Mouse (Mus musculus) limb, embryonic 14.5 days (tissue): ENCODE data around the gene Pak4. TPM values are rescaled to one million over a fixed set of nuclear protein-coding genes. Genes with fewer than 3 reads are reported as not detected.
"Not testable (repeated sequence)": the region's sequence is repeated elsewhere in the genome, so short reads cannot be mapped to it uniquely, and the experiment has no call there.

Experiments used
- ATAC-seq: fragments of 200-750 bp; cut with Nextera tagmentation; 2 replicates; pipeline ENCODE4 v1.8.0; 2017; ENCODE audit warnings: low read depth, moderate number of reproducible peaks, moderate TSS enrichment; ENCODE audit not compliant: low FRiP score
- DNase-seq: peaks from one replicate; pipeline ENCODE4 v3.0.0-alpha.2; 2015; ENCODE audit warnings: low spot score
- H3K27ac ChIP-seq: fragments of 300-500 bp; sonication (generic); replicated peaks from 2 replicates; pipeline ENCODE4 v1.5.1; 2014; ENCODE audit warnings: low read depth, mild to moderate bottlenecking, low read length, moderate library complexity, mixed read lengths
- H3K27me3 ChIP-seq: fragments of 300-500 bp; sonication (generic); 2 replicates; pipeline ENCODE4 v1.6.1; 2014; ENCODE audit warnings: low read length, mixed read lengths; ENCODE audit not compliant: control insufficient read depth, insufficient read depth
- H3K36me3 ChIP-seq: fragments of 300-500 bp; sonication (generic); 2 replicates; pipeline ENCODE4 v1.6.1; 2014; ENCODE audit warnings: mild to moderate bottlenecking, low read length, moderate library complexity, mixed read lengths; ENCODE audit not compliant: control insufficient read depth, insufficient read depth
- H3K4me1 ChIP-seq: fragments of 300-500 bp; sonication (generic); 2 replicates; pipeline ENCODE4 v1.6.1; 2014; ENCODE audit warnings: antibody characterized with exemption, low read length, mixed read lengths; ENCODE audit not compliant: control insufficient read depth, insufficient read depth
- H3K4me2 ChIP-seq: fragments of 300-500 bp; sonication (generic); replicated peaks from 2 replicates; pipeline ENCODE4 v1.6.1; 2014; ENCODE audit warnings: low read depth, mild to moderate bottlenecking, low read length, moderate library complexity; ENCODE audit not compliant: severe bottlenecking
- H3K4me3 ChIP-seq: fragments of 300-500 bp; sonication (generic); replicated peaks from 2 replicates; pipeline ENCODE4 v1.5.1; 2014; ENCODE audit warnings: low read length
- H3K9ac ChIP-seq: fragments of 300-500 bp; sonication (generic); 2 replicates; pipeline ENCODE4 v1.6.1; 2014; ENCODE audit warnings: mild to moderate bottlenecking, low read depth, low read length, moderate library complexity; ENCODE audit not compliant: severe bottlenecking
- H3K9me3 ChIP-seq: fragments of 300-500 bp; sonication (generic); 2 replicates; pipeline ENCODE4 v1.6.1; 2016; ENCODE audit warnings: low read length; ENCODE audit not compliant: control insufficient read depth
- POLR2A ChIP-seq: fragments of 200-500 bp; IDR thresholded peaks from 2 replicates; pipeline ENCODE4 v1.8.0; 2012; ENCODE audit warnings: inconsistent platforms, mild to moderate bottlenecking, moderate library complexity, borderline replicate concordance; ENCODE audit not compliant: insufficient read depth, insufficient read length; ENCODE audit errors: extremely low read depth
- WGBS: fragments of 180-500 bp; shearing (Covaris S2); extraction: QIAGEN DNeasy Blood & Tissue Kit; methylation state at CpG from one replicate; pipeline ENCODE4 v1.1.7; 2014; 5-methylcytosine and 5-hydroxymethylcytosine counted together
- polyA plus RNA-seq, 2 experiments: library from polyadenylated mRNA; depleted of rRNA in 1 of 2; stranded (reverse) in 1 of 2; unstranded in 1 of 2; fragments of >200 nt; fragmentation: Nextera tagmentation in 1 of 2; extraction: Ambion mirVana in 1 of 2; gene quantifications; 2 replicates each; pipeline versions ENCODE4 v1.2.1 to v1.2.3; 2012 to 2014

Gene Pak4
- polyA plus RNA-seq, 2 experiments = 21.3 to 27.6 TPM

DNA sequence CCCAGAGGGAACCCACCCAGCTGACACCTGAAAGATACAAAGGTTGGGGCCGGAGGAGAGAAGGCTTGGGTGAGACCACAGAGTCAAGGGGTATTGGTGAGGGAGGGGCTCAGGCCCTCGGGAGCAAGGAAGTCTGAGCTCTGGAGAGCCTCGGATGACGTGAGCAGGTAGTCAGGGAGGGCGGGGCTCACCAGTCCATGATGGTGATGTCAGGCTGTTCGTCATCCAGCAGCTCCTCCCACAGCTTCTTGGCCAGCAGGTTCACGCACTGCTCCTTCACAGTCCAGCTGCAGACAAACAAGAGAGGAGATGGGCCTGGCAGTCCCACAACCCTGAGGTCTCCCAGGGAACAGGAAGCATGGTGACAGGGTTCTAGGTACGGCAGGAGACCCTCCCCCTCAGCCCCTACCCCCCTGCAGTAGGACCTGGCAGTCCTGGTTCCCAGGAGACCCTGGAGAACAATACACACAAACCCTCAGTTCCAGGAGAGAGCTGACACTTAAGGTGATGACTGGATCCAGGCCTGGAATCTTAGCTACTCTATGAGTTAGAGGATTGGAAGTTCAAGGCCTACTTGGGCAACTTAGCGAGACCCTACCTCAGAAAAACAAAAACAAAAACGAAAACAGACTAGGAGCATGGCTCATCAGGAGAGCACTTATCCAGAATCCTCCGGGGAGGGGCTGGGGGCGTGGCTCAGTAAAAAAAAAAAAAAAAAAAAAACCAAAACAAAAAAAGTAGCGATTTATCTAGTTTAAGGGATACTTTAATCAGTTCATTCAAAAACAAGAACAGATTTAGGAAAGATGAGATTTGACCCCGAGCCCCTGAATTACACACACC, 52.7 kb downstream of the Pak4 start:
- DNase-seq (no peak), ATAC-seq (no peak)
- Histone ChIP-seq H3K9me3 (no peaks in the 10 kb centered on the region), H3K9ac (no peak overlapping the region), H3K36me3 (no peaks in the 10 kb centered on the region), H3K27me3 (peaks cover 47% of the 10 kb centered on the region), H3K27ac (no peak overlapping the region), H3K4me3 (no peak overlapping the region), H3K4me1 (peaks cover 5% of the 10 kb centered on the region), H3K4me2 (no peak overlapping the region)
- no peak for TF ChIP-seq POLR2A
- 27% methylated on average over 14 of the region's 14 CpGs for WGBS

GRCm38 (mm10) chr7:28544051-28544601, 53.9 kb downstream of the Pak4 start:
- Histone ChIP-seq H3K4me3 (no peak overlapping the region), H3K4me1 (peaks cover 5% of the 10 kb centered on the region), H3K36me3 (no peaks in the 10 kb centered on the region), H3K9me3 (no peaks in the 10 kb centered on the region), H3K4me2 (no peak overlapping the region), H3K27me3 (peaks cover 47% of the 10 kb centered on the region), H3K9ac (no peak overlapping the region), H3K27ac (no peak overlapping the region)
- DNase-seq (no peak), ATAC-seq (no peak)
- 5% methylated on average over 23 of the region's 27 CpGs for WGBS
- no peak for TF ChIP-seq POLR2A

GRCm38 (mm10) chr7:28540526-28540925, 57.5 kb downstream of the Pak4 start, which contains the start of gene Sycn:
TSS of gene Sycn (plus strand) at chr7:28540885.
- Histone ChIP-seq H3K9ac (no peak within 1 kb of the TSS), H3K4me3 (no peak within 1 kb of the TSS), H3K36me3 (no peaks in the 10 kb centered on the region), H3K9me3 (no peaks in the 10 kb centered on the region), H3K27ac (no peak within 1 kb of the TSS), H3K4me2 (no peak within 1 kb of the TSS), H3K4me1 (no peaks in the 10 kb centered on the region), H3K27me3 (peaks cover 19% of the 10 kb centered on the region)
- 66% methylated on average over 4 of the region's 4 CpGs for WGBS
- DNase-seq = no peak
- no peak for ATAC-seq
- no peak for TF ChIP-seq POLR2A

DNA sequence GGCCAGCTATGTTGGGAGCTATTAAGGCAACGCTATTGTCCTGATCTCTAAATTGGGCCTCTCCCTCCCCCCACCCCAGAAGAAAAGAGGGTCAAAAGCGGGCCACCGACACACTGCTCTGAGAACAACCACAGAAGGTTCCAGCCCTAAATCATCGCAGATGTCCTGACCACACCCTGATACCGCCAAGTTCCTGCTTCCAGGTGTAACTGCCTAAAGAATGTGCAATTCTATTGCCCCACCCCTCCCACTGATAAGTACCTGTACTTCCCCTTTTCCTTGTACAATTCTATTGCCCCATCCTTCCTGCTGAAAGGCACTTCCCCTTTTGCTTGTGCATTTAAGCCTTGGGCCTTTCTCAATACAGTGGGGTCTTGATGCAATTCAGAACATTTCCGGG, 59.1 kb downstream of the Pak4 start:
- 87% methylated on average over 6 of the region's 6 CpGs for whole genome bisulfite sequencing

DNA sequence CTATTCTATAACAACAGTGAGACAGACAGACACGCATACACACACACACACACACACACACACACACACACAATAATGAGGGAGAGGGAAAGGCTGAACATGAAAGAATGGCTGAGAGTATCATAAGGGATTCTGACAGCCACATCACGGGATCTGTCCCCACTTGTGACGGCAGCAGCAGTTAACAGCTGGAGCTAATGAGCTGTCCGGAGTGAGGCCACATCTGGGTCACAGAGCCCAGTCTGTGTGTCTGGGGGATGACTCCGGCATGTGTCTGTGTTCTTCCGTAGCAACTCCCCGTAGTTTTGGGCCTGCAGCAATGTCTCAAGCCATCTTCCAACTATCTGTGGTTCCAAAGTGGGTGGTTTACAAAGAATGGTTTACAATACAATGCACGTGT, 66.0 kb downstream of the Pak4 start:
- no peak for TF ChIP-seq POLR2A
- DNase-seq = no peak
- 51% methylated on average over 8 of the region's 8 CpGs for WGBS
- no peak overlapping the region for H3K4me3 ChIP-seq
- H3K9ac ChIP-seq = no peak overlapping the region
- no peak for ATAC-seq
- no peak overlapping the region for H3K27ac ChIP-seq
- H3K4me1 ChIP-seq = no peaks in the 10 kb centered on the region
- no peaks in the 10 kb centered on the region for H3K9me3 ChIP-seq
- H3K36me3 ChIP-seq = no peaks in the 10 kb centered on the region
- no peaks in the 10 kb centered on the region for H3K27me3 ChIP-seq
- H3K4me2 ChIP-seq = no peak overlapping the region

More for the DNA sequence above, 59.1 kb downstream of the Pak4 start:
- not testable (repeated sequence) for H3K9ac ChIP-seq, H3K4me3 ChIP-seq, H3K4me1 ChIP-seq, H3K9me3 ChIP-seq, DNase-seq, H3K36me3 ChIP-seq, H3K27me3 ChIP-seq, H3K27ac ChIP-seq, H3K4me2 ChIP-seq, ATAC-seq
